Comparison of ENCODE assay signal across 35 mouse cellular contexts in the genomic region with DNA sequence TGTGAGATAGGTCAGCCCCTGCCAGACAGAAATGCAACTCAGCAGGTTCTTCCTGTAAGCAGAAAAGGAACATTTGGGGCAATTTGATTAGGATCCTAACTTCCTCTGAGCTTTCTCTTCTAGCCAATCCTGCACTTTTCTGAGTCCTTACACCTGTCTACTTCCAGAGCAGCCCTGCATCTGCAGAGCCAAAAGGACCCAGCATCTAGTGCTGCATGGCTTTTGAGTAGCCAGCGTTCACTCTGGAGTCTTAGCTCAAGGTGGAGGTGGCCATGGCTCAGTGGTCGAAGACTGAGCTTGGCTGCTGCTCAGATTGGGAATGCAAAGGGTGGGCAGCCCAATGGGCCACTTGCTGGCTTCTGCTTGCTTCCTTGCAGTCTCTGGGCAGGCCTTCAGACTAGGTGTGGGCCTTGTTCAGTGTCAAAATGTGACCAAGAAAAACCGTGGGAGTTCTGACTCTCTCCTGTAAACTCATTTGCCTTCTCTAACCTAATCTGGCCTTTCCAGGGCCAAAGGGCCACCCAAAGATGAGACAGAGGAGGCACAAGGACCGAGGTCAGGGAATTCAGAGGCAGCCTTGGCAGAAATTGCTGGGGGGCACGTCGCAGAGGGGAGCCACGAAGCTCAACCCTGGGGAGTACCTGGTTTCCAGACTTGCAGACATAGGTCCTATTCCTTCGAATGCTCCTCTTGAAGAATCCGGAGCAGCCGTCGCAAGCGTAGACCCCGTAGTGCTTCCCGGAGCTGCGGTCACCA. TPM values are rescaled to one million over a fixed set of nuclear protein-coding genes. Genes with fewer than 3 reads are reported as not detected.
DNase-seq lines count a peak whose midpoint lies in the region; ATAC-seq and TF ChIP-seq lines count a peak whose summit lies in the region.
"Had no signal": no experiment of that assay in that cellular context is flagged by ENCODE, and none has a peak within 500 bp of the region (broad histone marks: within the 10 kb centered on the region; RNA-seq: fewer than 3 reads in every experiment).

No protein-coding gene starts in this region.

- no peak for TF ChIP-seq CTCF in layer of hippocampus, adult 2 months (conservative IDR thresholded peaks at IDR 0.05)

- H3K36me3 ChIP-seq in embryonic facial prominence, embryonic 10.5 days (replicated peaks), result no peaks in the 10 kb centered on the region
- peaks cover 37% of the 10 kb centered on the region for H3K36me3 ChIP-seq in forebrain, embryonic 12.5 days (replicated peaks)
- H3K36me3 ChIP-seq in midbrain, embryonic 12.5 days, result 0 out of 2 replicates have a peak, but pooled peaks cover 5% of the 10 kb centered on the region
- H3K36me3 ChIP-seq: embryonic facial prominence, embryonic 12.5 days; G1E; heart, embryonic 10.5 days; kidney, embryonic 15.5 days had no signal

- peak overlapping the region; percentile 73 for H3K4me2 ChIP-seq in forebrain, embryonic 12.5 days
- peak overlapping the region; percentile 74 for H3K4me2 ChIP-seq in midbrain, embryonic 12.5 days (replicated peaks)
- H3K4me2 ChIP-seq: embryonic facial prominence, embryonic 12.5 days; kidney, embryonic 15.5 days had no signal

- H3K4me1 ChIP-seq in embryonic facial prominence, embryonic 10.5 days, result peaks cover 37% of the 10 kb centered on the region
- H3K4me1 ChIP-seq in forebrain, embryonic 12.5 days, result peaks cover 70% of the 10 kb centered on the region
- H3K4me1 ChIP-seq in midbrain, embryonic 12.5 days, result peaks cover 65% of the 10 kb centered on the region

- H3K9ac ChIP-seq in forebrain, embryonic 12.5 days, result peak overlapping the region; percentile 40
- peak overlapping the region; percentile 20; the same call in 1 of the 2 replicates for H3K9ac ChIP-seq in midbrain, embryonic 12.5 days (replicated peaks)
- H3K9ac ChIP-seq: embryonic facial prominence, embryonic 12.5 days; kidney, embryonic 15.5 days had no signal

- no peaks in the 10 kb centered on the region for H3K9me3 ChIP-seq in embryonic facial prominence, embryonic 10.5 days
- H3K9me3 ChIP-seq in forebrain, embryonic 12.5 days, result no peaks in the 10 kb centered on the region
- H3K9me3 ChIP-seq in midbrain, embryonic 12.5 days, result no peaks in the 10 kb centered on the region
- H3K9me3 ChIP-seq: embryonic facial prominence, embryonic 12.5 days; heart, embryonic 10.5 days; kidney, embryonic 15.5 days had no signal

- H3K27ac ChIP-seq in layer of hippocampus, adult 2 months, result peak overlapping the region; percentile 56
- H3K27ac ChIP-seq in embryonic facial prominence, embryonic 10.5 days (replicated peaks), result no peak overlapping the region
- peak overlapping the region; percentile 90 for H3K27ac ChIP-seq in forebrain, embryonic 12.5 days
- H3K27ac ChIP-seq in midbrain, embryonic 12.5 days (replicated peaks), result no peak overlapping the region
- H3K27ac ChIP-seq: embryonic facial prominence, embryonic 12.5 days; heart, embryonic 10.5 days; kidney, embryonic 15.5 days; left cerebral cortex, adult 2 months had no signal

- no peak for ATAC-seq in forebrain, embryonic 12.5 days (ENCODE audit: low FRiP score)
- no peak for ATAC-seq in midbrain, embryonic 12.5 days (ENCODE audit: low FRiP score, low read depth)
- ATAC-seq: hindbrain, embryonic 16.5 days; intestine, postnatal 0 days had no signal

- 2% methylated on average over 15 of the region's 15 CpGs for WGBS in embryonic facial prominence, embryonic 10.5 days
- 2% methylated on average over 15 of the region's 15 CpGs for WGBS in forebrain, embryonic 12.5 days
- WGBS in midbrain, embryonic 12.5 days, result 2% methylated on average over 15 of the region's 15 CpGs

- no peak overlapping the region for H3K4me3 ChIP-seq in layer of hippocampus, adult 2 months
- H3K4me3 ChIP-seq in embryonic facial prominence, embryonic 10.5 days, result peak overlapping the region; percentile 52; the same call in 1 of the 2 replicates
- peak overlapping the region; percentile 72 for H3K4me3 ChIP-seq in forebrain, embryonic 12.5 days (replicated peaks)
- H3K4me3 ChIP-seq in midbrain, embryonic 12.5 days, result peak overlapping the region; percentile 60
- H3K4me3 ChIP-seq: embryonic facial prominence, embryonic 12.5 days; heart, embryonic 10.5 days; kidney, embryonic 15.5 days; left cerebral cortex, adult 2 months; myocyte had no signal

- no peak for DNase-seq in layer of hippocampus, adult 2 months (ENCODE audit: low spot score in 2 of 2)
- DNase-seq in layer of hippocampus, adult 8-10 months (ENCODE audit: low spot score in 2 of 2), result no peak
- DNase-seq in embryonic facial prominence, embryonic 10.5 days (ENCODE audit: low spot score), result peak; percentile 48
- no peak for DNase-seq in adrenal gland, adult 8-10 months
- DNase-seq in yolk sac, embryonic 10.5 days (ENCODE audit: low spot score), result no peak
- DNase-seq in retina, postnatal 1 day, result no peak
- DNase-seq: adrenal gland, adult 2 months; B cell, adult 2 months; cerebellum, adult 8-10 months; cerebellum, postnatal 36 days; heart, postnatal 4 days; left cerebral cortex, postnatal 4 days; lung, postnatal 4 days; right cerebral cortex, postnatal 25 days; spleen, adult 18-20 months had no signal

- peaks cover 100% of the 10 kb centered on the region for H3K27me3 ChIP-seq in embryonic facial prominence, embryonic 10.5 days (replicated peaks; ENCODE audit: low read depth, poor library complexity, severe bottlenecking)
- H3K27me3 ChIP-seq in forebrain, embryonic 12.5 days, result peaks cover 40% of the 10 kb centered on the region
- peaks cover 89% of the 10 kb centered on the region for H3K27me3 ChIP-seq in midbrain, embryonic 12.5 days
- H3K27me3 ChIP-seq: CH12.LX had no signal

RNA-seq across cellular contexts. Expression of a gene that starts 5.7 kb away (rescaled TPM):
- total RNA-seq in layer of hippocampus, adult 2 months (2021), result 10 to 100 TPM; 13.7 to 15.2 TPM
- total RNA-seq in layer of hippocampus, adult 8-10 months (2022), result 10 to 100 TPM; 14.7 to 17.3 (median 16.0) TPM
- 10.4 and 11.5 TPM in 2 replicates for polyA plus RNA-seq in embryonic facial prominence, embryonic 10.5 days (2016; fragmentation: Nextera tagmentation; extraction: Ambion mirVana)
- 104 TPM in 2 replicates for polyA plus RNA-seq in forebrain, embryonic 12.5 days (2016; fragmentation: Nextera tagmentation; extraction: Ambion mirVana)
- 35.2 and 46.5 TPM in 2 replicates for polyA plus RNA-seq in midbrain, embryonic 12.5 days (2016; fragmentation: Nextera tagmentation; extraction: Ambion mirVana)
- not detected for total RNA-seq in adrenal gland, adult 8-10 months (2022)
- total RNA-seq: adrenal gland, adult 2 months; CH12.LX; G1E; gastrocnemius, adult 8-10 months; heart, postnatal 4 days; liver, adult 2 months; megakaryocyte-erythroid progenitor cell, adult 5-6 weeks; neutrophil, adult 5-6 weeks had no signal
- polyA plus RNA-seq: adrenal gland, adult 2 months; G1E; gonadal fat pad, adult 2 months; heart, embryonic 10.5 days; heart, embryonic 16.5 days; intestine, postnatal 0 days; liver, adult 2 months; liver, embryonic 16.5 days; lung, embryonic 16.5 days; myocyte; urinary bladder, adult 2 months had no signal

RNA-seq across cellular contexts. Expression of a gene that starts 5.9 kb away (rescaled TPM):
- total RNA-seq in layer of hippocampus, adult 2 months (2021), result 10 to 100 TPM; 53.0 to 54.7 TPM
- total RNA-seq in layer of hippocampus, adult 8-10 months (2022), result 10 to 100 TPM; 53.4 to 60.1 (median 55.3) TPM
- 15.4 and 15.7 TPM in 2 replicates for polyA plus RNA-seq in embryonic facial prominence, embryonic 10.5 days (2016; fragmentation: Nextera tagmentation; extraction: Ambion mirVana)
- 63.1 and 65.4 TPM in 2 replicates for polyA plus RNA-seq in forebrain, embryonic 12.5 days (2016; fragmentation: Nextera tagmentation; extraction: Ambion mirVana)
- 35.4 and 40.1 TPM in 2 replicates for polyA plus RNA-seq in midbrain, embryonic 12.5 days (2016; fragmentation: Nextera tagmentation; extraction: Ambion mirVana)
- total RNA-seq in adrenal gland, adult 8-10 months (2022), result 10 to 100 TPM; 31.6 to 39.0 (median 36.8) TPM

Comparison
In these comparisons a context has a peak if more than half of its experiments do, and no peak if none do; other contexts are left out.
1. H3K27ac ChIP-seq: peak in layer of hippocampus, adult 2 months (single experiment) and forebrain, embryonic 12.5 days (single experiment); none in embryonic facial prominence, embryonic 10.5 days (single experiment) and midbrain, embryonic 12.5 days (single experiment).
2. RNA of a gene that starts 5.7 kb away (total RNA-seq): 14.7 to 17.3 TPM in layer of hippocampus, adult 8-10 months and 13.7 to 15.2 TPM in layer of hippocampus, adult 2 months; not detected in adrenal gland, adult 8-10 months; every median in the first group is over 10 times any median in the second.